Mouse (Mus musculus): ENCODE measurements around the gene Nprl2.

- TF ChIP-seq GATA1 (IDR thresholded peaks at IDR 0.05; ENCODE audit: low read length) (no peak), TAL1 (IDR thresholded peaks at IDR 0.05; ENCODE audit: low read length) (no peak)
Measured at GRCm38 (mm10) chr9:107534408-107535202, 7.4 kb upstream of the Nprl2 start.
